Mouse (Mus musculus) embryonic facial prominence, embryonic 13.5 days (tissue): ENCODE results near the gene Hist1h3d. TPM values are rescaled to one million over a fixed set of nuclear protein-coding genes. Genes with fewer than 3 reads are reported as not detected.
"Not testable (repeated sequence)": the region's sequence is repeated elsewhere in the genome, so short reads cannot be mapped to it uniquely, and the experiment has no call there.

Experiments
- ATAC-seq: fragments of 200-750 bp; cut with Nextera tagmentation; 2 replicates; pipeline ENCODE4 v1.8.0; 2017; ENCODE audit warnings: low read depth; ENCODE audit not compliant: insufficient number of reproducible peaks, insufficient read depth, low FRiP score, low TSS enrichment
- H3K27ac ChIP-seq: fragments of 300-500 bp; sonication (generic); 2 replicates; pipeline ENCODE4 v1.5.1; 2015; ENCODE audit warnings: moderate library complexity, mild to moderate bottlenecking, inconsistent platforms
- H3K27me3 ChIP-seq: fragments of 300-500 bp; sonication (generic); 2 replicates; pipeline ENCODE4 v1.6.1; 2015; ENCODE audit warnings: mild to moderate bottlenecking, inconsistent platforms
- H3K36me3 ChIP-seq: fragments of 300-500 bp; sonication (generic); 2 replicates; pipeline ENCODE4 v1.6.1; 2015; ENCODE audit warnings: mild to moderate bottlenecking, inconsistent platforms
- H3K4me1 ChIP-seq: fragments of 300-500 bp; sonication (generic); 2 replicates; pipeline ENCODE4 v1.6.1; 2015; ENCODE audit warnings: inconsistent platforms
- H3K4me2 ChIP-seq: fragments of 300-500 bp; sonication (generic); 2 replicates; pipeline ENCODE4 v1.6.1; 2015; ENCODE audit warnings: moderate library complexity, mild to moderate bottlenecking, inconsistent platforms
- H3K4me3 ChIP-seq: fragments of 300-500 bp; sonication (generic); 2 replicates; pipeline ENCODE4 v1.5.1; 2015; ENCODE audit warnings: mild to moderate bottlenecking, inconsistent platforms
- H3K9ac ChIP-seq: fragments of 300-500 bp; sonication (generic); 2 replicates; pipeline ENCODE4 v1.6.1; 2015; ENCODE audit warnings: mild to moderate bottlenecking, inconsistent platforms
- H3K9me3 ChIP-seq: fragments of 300-500 bp; sonication (generic); 2 replicates; pipeline ENCODE4 v1.6.1; 2016; ENCODE audit warnings: inconsistent platforms
- WGBS: fragments of 180-500 bp; shearing (Covaris S2); methylation state at CpG from one replicate; pipeline ENCODE4 v1.1.7; 2015; ENCODE audit warnings: mixed read lengths; 5-methylcytosine and 5-hydroxymethylcytosine counted together
- polyA plus RNA-seq: library from polyadenylated mRNA; unstranded; fragments of >200 nt; fragmentation: Nextera tagmentation; extraction: Ambion mirVana; gene quantifications from 2 replicates; pipeline ENCODE4 v1.2.1, GENCODE M21; 2015

Hist1h3d gene
- polyA plus RNA-seq, 1 experiment from 2014 or later, result 8.4 TPM

DNA sequence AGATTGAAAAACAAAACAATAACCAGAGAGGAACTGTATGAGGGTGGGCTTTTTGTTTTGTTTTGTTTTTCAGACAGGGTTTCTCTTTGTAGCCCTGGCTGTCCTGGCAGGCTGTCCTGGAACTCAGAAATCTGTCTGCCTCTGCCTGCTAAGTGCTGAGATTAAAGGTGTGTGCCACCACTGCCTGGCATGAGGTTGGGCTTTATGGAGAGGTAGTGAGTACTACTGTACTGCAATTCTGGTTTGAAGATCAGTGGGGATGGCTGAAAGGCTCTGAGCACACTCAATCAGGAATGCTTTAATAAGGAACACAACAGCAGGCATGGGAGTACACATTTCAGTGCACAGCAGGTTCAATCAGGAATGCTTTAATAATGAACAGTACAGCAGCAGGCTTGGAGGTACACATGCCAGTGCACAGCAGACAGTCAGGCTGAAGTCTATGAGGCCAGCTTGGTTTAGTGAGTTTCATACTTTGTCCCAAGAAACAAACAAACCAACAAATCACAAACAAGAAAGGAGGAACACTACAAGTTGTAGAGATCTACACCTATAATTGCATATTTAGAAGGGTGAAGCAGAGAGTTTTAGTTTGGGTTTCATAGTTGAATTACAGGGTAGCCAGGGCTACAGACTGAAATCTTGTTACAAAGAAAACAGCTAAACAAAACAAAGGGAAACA, 8.0 kb downstream of the Hist1h3d start:
- no peaks in the 10 kb centered on the region for H3K36me3 ChIP-seq
- H3K4me1 ChIP-seq, result peaks cover 34% of the 10 kb centered on the region
- no peak overlapping the region for H3K4me3 ChIP-seq
- H3K9me3 ChIP-seq, result no peaks in the 10 kb centered on the region
- H3K27me3 ChIP-seq, result no peaks in the 10 kb centered on the region
- peak overlapping the region; percentile 84 for H3K4me2 ChIP-seq
- H3K27ac ChIP-seq, result peak overlapping the region; percentile 98
- ATAC-seq, result no peak
- peak overlapping the region; percentile 41; the same call in 1 of the 2 replicates for H3K9ac ChIP-seq

DNA sequence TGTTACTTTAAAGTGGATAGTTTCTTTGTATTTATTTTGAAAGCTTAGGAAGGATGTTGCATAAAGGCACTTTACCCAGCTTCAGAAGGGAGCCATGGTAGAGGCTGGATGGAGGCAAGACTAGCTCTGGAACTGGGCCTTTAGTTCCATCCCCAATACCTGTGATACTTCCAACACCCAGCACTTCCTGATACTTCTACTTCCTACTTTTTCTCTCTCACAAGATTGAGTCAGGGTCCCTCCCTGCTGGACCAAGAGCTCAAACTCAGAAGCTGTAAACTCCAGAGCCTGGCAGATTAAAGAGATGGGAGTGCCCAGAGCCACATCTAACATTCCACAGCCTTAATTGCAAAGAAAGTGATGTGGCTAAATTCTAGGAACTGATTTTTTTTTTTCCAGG, 8.8 kb downstream of the Hist1h3d start:
- Histone ChIP-seq H3K36me3 (no peaks in the 10 kb centered on the region), H3K4me2 (peak overlapping the region; percentile 84), H3K9ac (peak overlapping the region; percentile 78), H3K27me3 (no peaks in the 10 kb centered on the region), H3K27ac (peak overlapping the region; percentile 98), H3K4me1 (peaks cover 34% of the 10 kb centered on the region), H3K9me3 (no peaks in the 10 kb centered on the region), H3K4me3 (peak overlapping the region; percentile 50)
- ATAC-seq, result no peak

DNA sequence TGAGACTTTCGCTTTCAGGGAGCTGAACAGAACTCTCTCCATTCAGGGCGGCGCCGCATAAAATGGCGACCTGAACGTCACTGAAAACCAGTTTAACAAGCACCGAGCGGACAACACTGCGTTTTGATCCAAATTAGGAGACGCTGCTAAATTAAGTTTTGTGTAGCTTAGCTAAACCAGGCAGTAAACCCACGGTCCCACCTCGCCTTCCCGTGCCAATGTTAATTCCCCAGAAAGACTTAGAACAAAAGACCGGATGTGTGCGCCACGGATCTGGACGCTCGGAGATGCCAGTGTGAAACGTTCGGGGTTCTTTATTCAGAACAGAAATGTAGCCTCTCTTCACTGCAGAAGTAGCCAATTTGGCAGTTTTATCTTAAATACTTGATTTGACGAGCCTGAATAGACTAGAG, 9.5 kb downstream of the Hist1h3d start:
- ATAC-seq, result no peak
- H3K9me3 ChIP-seq, result no peaks in the 10 kb centered on the region
- WGBS, result under 1% methylated on average over 21 of the region's 21 CpGs
- H3K27me3 ChIP-seq, result no peaks in the 10 kb centered on the region
- H3K4me1 ChIP-seq, result peaks cover 34% of the 10 kb centered on the region
- H3K27ac ChIP-seq, result peak overlapping the region; percentile 98
- H3K9ac ChIP-seq, result peak overlapping the region; percentile 78
- no peaks in the 10 kb centered on the region for H3K36me3 ChIP-seq
- peak overlapping the region; percentile 50 for H3K4me3 ChIP-seq
- peak overlapping the region; percentile 84 for H3K4me2 ChIP-seq

DNA sequence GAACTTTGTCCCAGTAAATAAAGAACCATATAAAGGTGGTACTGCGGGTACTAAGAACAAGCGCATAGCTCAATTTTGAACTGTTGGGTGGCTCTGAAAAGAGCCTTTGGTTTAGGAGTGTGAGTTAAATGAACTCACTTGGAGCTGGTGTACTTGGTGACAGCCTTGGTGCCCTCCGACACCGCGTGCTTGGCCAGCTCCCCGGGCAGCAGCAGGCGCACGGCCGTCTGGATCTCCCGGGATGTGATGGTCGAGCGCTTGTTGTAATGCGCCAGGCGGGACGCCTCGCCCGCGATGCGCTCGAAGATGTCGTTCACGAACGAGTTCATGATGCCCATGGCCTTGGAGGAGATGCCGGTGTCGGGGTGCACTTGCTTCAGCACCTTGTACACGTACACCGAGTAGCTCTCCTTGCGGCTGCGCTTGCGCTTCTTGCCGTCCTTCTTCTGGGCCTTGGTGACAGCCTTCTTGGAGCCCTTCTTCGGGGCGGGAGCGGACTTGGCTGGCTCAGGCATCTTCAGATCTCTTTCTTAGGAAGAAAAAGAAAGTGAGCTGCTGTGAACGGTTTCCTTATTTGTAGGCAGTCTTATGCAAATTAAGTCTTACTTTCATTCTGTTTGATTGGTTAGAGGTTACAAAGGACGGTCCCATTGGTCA, 10.0 kb downstream of the Hist1h3d start:
- WGBS, result under 1% methylated on average over 34 of the region's 36 CpGs
- peak overlapping the region; percentile 78 for H3K9ac ChIP-seq
- ATAC-seq, result peak; percentile 85
- peak overlapping the region; percentile 84 for H3K4me2 ChIP-seq
- H3K36me3 ChIP-seq, H3K27me3 ChIP-seq, H3K9me3 ChIP-seq: not testable (repeated sequence)
- peak overlapping the region; percentile 98 for H3K27ac ChIP-seq
- peak overlapping the region; percentile 50 for H3K4me3 ChIP-seq
- peaks cover 34% of the 10 kb centered on the region for H3K4me1 ChIP-seq

DNA sequence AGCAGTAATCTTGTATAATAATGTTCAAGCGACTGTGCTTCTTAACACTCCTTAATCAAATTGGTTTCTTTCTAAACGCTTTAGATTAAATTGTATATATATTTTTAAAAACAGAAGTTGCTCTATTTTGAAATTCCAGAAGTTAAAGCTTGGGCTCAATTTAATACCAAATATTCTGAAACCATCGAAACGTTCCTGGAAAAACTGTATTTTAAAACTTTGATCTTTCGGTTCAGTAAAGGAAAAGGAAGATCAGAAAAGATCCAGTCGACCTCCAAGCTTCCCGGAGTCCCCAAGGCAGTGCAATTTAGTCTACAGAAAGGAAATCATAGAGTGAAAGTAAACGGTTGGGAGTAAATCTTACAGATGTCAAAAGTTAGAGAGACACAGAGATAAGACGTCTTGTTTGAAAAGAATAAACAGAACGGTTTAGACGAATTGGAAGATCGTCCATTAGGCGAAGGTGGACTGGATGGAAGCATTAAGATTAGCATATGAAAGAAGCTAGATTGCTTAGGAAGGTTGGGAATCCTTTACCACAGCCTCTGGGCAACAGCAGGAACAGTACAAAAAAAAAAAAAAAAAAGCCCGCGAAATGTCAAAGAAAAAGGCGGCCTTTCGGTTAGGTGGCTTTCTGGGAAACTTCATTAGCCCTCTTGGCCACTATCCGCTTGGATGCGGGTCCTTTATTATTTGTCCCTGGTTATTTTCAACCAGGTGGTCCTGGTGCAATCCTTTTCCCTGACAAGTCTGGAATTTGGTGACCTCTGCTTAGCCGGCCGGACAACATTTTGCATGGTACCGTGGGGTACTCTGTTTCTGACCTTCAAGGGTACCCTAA, 10.8 kb downstream of the Hist1h3d start:
- Histone ChIP-seq H3K4me3 (peak overlapping the region; percentile 50), H3K27ac (peak overlapping the region; percentile 95), H3K9me3 (no peaks in the 10 kb centered on the region), H3K27me3 (no peaks in the 10 kb centered on the region), H3K4me1 (peaks cover 29% of the 10 kb centered on the region), H3K4me2 (peak overlapping the region; percentile 84), H3K9ac (peak overlapping the region; percentile 72), H3K36me3 (no peaks in the 10 kb centered on the region)
- WGBS, result 2% methylated on average over 22 of the region's 22 CpGs
- no peak for ATAC-seq

DNA sequence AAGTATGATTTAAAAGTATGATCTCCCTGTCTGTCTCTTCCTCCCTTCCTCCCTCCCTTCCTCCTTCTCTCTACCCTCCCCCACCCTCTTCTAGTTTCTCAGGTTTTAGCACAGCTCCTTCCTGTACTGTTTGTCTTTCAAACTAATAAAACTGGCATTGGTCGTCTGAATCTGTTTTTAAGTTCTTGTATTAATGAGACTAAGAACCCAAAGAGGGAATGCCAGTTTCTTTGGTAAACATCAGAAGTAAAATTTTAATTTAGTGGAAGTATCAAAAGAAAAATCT, 11.3 kb downstream of the Hist1h3d start:
- WGBS, result 7% methylated on average over 1 of the region's 1 CpGs
- no peaks in the 10 kb centered on the region for H3K9me3 ChIP-seq
- H3K27me3 ChIP-seq, result no peaks in the 10 kb centered on the region
- H3K27ac ChIP-seq, result peak overlapping the region; percentile 95
- no peaks in the 10 kb centered on the region for H3K36me3 ChIP-seq
- peak overlapping the region; percentile 72 for H3K9ac ChIP-seq
- H3K4me1 ChIP-seq, result peaks cover 28% of the 10 kb centered on the region
- ATAC-seq, result no peak
- H3K4me2 ChIP-seq, result peak overlapping the region; percentile 84
- peak overlapping the region; percentile 50 for H3K4me3 ChIP-seq

DNA sequence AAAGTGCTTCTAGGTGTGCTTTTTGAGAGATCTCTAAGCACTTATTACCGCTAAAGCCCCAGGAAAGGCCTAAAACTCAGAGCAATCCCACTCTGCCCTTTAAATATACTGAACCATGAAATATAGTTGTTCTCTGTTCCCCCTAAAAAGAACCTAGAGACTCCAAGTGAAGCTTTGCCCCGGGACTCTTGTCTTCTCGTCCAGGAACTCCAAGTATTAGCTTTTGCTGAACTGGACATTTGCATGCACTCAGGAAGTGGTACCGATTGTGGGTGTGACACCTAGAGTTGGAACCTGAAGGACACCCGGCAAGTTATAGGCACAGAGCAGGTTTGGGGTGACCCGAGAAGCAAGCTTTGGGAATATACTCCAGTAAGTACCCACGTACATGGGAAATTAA, 15.6 kb downstream of the Hist1h3d start:
- 93% methylated on average over 7 of the region's 7 CpGs for WGBS

DNA sequence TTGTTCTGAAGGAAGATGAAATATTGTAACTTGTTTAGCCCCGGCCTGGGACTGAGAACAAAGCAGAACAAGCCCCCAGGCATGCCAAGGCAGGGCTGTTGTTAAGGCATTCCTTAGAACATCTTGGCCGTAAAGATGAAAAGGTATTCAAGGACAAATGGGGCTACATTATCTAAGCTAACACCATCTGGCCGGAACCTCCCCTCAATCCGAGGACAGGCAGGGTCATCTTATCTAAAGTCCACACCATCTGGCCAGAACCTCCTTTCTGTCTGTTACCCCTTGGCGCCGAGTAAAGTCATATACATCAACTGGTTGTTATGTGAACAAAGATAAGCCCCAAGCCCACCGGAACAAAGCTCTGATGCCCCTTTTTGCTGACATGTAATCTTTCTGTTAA, 16.3 kb downstream of the Hist1h3d start:
- H3K27ac ChIP-seq, ATAC-seq, H3K9ac ChIP-seq, H3K4me2 ChIP-seq, H3K27me3 ChIP-seq, H3K36me3 ChIP-seq, H3K9me3 ChIP-seq, H3K4me3 ChIP-seq, H3K4me1 ChIP-seq: not testable (repeated sequence)
- 86% methylated on average over 7 of the region's 7 CpGs for WGBS

More for the DNA sequence above, 15.6 kb downstream of the Hist1h3d start:
- Histone ChIP-seq H3K36me3 (no peaks in the 10 kb centered on the region), H3K9ac (no peak overlapping the region), H3K4me2 (no peak overlapping the region), H3K27me3 (no peaks in the 10 kb centered on the region), H3K4me3 (no peak overlapping the region), H3K4me1 (peaks cover 4% of the 10 kb centered on the region; the same call in 1 of the 2 replicates), H3K9me3 (no peaks in the 10 kb centered on the region), H3K27ac (no peak overlapping the region)
- no peak for ATAC-seq

DNA sequence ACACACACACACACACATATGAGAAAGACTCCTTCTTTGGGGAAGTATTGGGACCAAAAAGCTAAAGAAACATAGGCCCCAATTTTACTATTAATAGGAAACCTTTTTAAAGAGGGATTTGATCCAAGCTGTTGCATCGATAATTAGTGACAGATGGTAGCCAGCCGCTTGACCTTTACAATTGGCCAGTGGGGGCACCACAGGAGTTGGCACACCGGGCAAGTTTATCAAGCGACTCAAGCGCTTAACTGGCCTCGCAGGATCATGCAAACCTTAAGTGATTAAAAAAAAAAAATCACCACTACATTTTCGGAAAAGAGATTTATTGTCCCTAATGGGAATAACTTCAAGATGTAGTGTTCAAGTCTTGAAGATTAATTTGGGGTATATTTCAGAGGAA, 17.1 kb downstream of the Hist1h3d start:
- Histone ChIP-seq H3K27me3 (no peaks in the 10 kb centered on the region), H3K36me3 (no peaks in the 10 kb centered on the region), H3K9me3 (no peaks in the 10 kb centered on the region), H3K4me2 (no peak overlapping the region), H3K4me1 (no peaks in the 10 kb centered on the region), H3K4me3 (no peak overlapping the region), H3K9ac (no peak overlapping the region), H3K27ac (no peak overlapping the region)
- no peak for ATAC-seq
- WGBS, result 70% methylated on average over 7 of the region's 7 CpGs

DNA sequence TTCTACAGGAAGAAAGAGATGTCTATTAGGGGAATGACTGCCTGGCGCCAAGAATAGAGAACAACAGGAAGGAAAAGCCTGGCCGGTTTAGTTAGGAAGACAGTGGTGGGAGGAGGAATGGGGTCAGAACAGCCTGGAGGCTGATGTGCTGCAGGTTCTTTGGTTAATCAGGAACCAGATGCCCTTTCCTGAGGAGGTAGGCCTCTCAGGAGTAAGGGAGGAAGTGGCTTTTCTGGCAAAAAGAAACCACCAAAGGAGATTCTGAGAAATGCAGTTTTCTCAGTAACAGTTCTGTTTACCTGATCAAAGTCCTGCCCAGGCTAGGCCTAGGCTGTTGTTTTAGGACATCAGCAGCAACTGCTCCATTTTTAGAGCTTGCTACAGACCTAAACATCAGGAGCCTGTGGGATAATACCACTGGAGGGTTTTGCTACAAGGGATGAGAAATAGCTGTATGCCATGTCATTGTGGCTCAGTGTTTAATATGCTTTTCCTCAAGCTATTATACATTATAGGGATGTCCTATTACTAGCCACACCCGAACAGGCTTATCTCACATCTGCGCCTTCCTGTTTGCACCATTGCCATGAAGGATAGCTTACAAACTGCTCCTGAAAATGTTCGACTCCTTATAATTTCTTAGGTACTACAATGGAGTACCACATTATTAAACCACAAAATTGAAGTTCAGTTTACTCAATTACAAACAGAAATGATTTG, 17.6 kb downstream of the Hist1h3d start:
- Histone ChIP-seq H3K4me1 (no peaks in the 10 kb centered on the region), H3K27me3 (no peaks in the 10 kb centered on the region), H3K9me3 (no peaks in the 10 kb centered on the region), H3K4me3 (no peak overlapping the region), H3K27ac (peak overlapping the region; percentile 44), H3K9ac (no peak overlapping the region), H3K4me2 (no peak overlapping the region), H3K36me3 (no peaks in the 10 kb centered on the region)
- ATAC-seq, result no peak
- WGBS, result 65% methylated on average over 5 of the region's 5 CpGs

DNA sequence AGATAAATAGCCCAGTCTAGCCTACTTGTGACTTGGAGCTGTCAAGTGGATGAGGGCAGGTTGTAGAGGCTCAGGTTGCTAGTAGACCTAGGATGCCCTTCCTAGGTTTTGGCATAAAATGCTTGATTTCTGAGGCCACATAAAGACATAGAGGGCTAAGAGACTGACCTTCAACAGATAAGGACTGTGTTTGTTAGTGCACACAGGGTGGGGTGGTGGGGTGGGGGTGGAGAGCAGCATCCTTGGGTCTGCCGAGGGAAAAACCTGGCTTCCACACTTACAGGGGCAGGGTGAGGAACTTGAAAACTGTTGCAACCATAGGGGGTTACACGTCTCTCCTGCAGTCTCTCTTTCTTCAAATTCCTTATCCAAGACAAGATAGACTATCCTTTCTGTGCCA, 19.6 kb downstream of the Hist1h3d start:
- WGBS, result 87% methylated on average over 2 of the region's 2 CpGs
- Histone ChIP-seq H3K9ac (no peak overlapping the region), H3K4me1 (no peaks in the 10 kb centered on the region), H3K27ac (no peak overlapping the region), H3K27me3 (no peaks in the 10 kb centered on the region), H3K4me3 (no peak overlapping the region), H3K9me3 (no peaks in the 10 kb centered on the region), H3K4me2 (no peak overlapping the region), H3K36me3 (no peaks in the 10 kb centered on the region)
- ATAC-seq, result no peak
